Mouse (Mus musculus): ENCODE results near the gene Tcte1.

- TF ChIP-seq CTCF (IDR thresholded peaks at IDR 0.05; ENCODE audit: control insufficient read depth, insufficient read depth, low read length) (no peak), POLR2A (IDR thresholded peaks at IDR 0.05; ENCODE audit: borderline replicate concordance, control insufficient read depth, low read depth, low read length) (no peak)
Measured at GRCm38 (mm10) chr17:45523263-45523662, at the start of gene Tcte1.

Data from bone marrow, adult 2 months (tissue).